Mouse (Mus musculus): ENCODE measurements around the gene Tle3. TPM values are rescaled to one million over a fixed set of nuclear protein-coding genes. Genes with fewer than 3 reads are reported as not detected.

The Tle3 gene
- polyA plus RNA-seq, 1 experiment from 2014 or later, result 6.4 TPM

DNA sequence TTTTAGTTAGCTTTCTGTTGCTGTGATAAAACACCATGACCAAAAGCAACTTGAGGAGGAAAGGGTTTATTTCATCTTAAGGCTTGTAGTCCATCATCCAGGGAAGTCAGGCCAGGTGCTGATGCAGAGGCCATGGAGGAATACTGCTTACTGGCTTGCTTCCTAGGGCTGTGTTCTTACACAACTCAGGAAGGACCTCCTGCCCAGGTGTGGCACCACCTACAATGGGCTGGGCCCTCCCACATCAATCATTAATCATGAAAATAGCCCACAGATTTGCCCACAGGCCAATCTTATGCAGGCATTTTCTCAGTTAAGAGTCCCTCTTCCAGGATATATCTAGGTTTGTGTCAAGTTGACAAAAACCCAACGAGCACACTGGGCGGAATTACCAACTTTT is 31.8 kb upstream of the Tle3 start:
- WGBS, result 94% methylated on average over 2 of the region's 2 CpGs
- no peak for ATAC-seq (ENCODE audit: insufficient number of reproducible peaks, insufficient read depth, low FRiP score, low read depth)
- Histone ChIP-seq H3K9me3 (ENCODE audit: control insufficient read depth, low read length) (no peaks in the 10 kb centered on the region), H3K4me3 (ENCODE audit: control insufficient read depth in 1 of 2, insufficient read depth in 1 of 2, low read depth in 1 of 2, low read length in 2 of 2) (no peak overlapping the region), H3K4me1 (ENCODE audit: control insufficient read depth in 2 of 2, insufficient read depth in 2 of 2, low read length in 2 of 2) (peaks cover 21 to 30% of the 10 kb centered on the region in 2 experiments), H3K9ac (ENCODE audit: low read length) (no peak overlapping the region), H3K27me3 (ENCODE audit: control insufficient read depth, insufficient read depth, low read length) (peaks cover 92% of the 10 kb centered on the region), H3K4me2 (ENCODE audit: low read length) (no peak overlapping the region), H3K36me3 (ENCODE audit: control insufficient read depth, insufficient read depth, low read length) (no peaks in the 10 kb centered on the region), H3K27ac (replicated peaks in 1 of 2; ENCODE audit: control insufficient read depth in 1 of 2, insufficient read depth in 1 of 2, low read depth in 2 of 2, low read length in 2 of 2) (no peak overlapping the region)

DNA sequence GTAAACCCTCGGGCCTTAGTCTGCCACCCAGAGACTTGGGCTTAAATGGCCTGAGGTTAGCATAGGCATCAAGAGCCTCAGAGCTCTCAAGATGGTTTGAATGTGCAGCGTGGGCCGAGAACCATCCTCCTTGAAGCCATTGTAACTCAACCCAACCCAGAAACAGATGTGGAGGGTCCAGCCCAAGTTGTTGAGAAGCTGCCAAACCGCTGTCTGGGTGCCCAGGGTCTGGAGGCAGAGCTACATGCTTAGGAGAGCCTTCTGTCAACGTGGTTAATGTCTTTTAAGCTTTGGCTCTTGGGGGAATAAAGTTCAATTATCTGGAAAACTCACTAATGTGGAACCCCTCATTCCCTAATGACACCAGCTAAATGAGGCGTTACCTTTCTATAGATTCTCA is 29.9 kb upstream of the Tle3 start:
- ATAC-seq (ENCODE audit: insufficient number of reproducible peaks, insufficient read depth, low FRiP score, low read depth), result no peak
- H3K4me3 ChIP-seq (ENCODE audit: control insufficient read depth in 1 of 2, insufficient read depth in 1 of 2, low read depth in 1 of 2, low read length in 2 of 2), result no peak overlapping the region
- H3K9ac ChIP-seq (ENCODE audit: low read length), result no peak overlapping the region
- H3K4me1 ChIP-seq (ENCODE audit: control insufficient read depth in 2 of 2, insufficient read depth in 2 of 2, low read length in 2 of 2), result peaks cover 12 to 18% of the 10 kb centered on the region in 2 experiments
- 82% methylated on average over 6 of the region's 6 CpGs for WGBS
- H3K27me3 ChIP-seq (ENCODE audit: control insufficient read depth, insufficient read depth, low read length), result peaks cover 96% of the 10 kb centered on the region
- H3K4me2 ChIP-seq (ENCODE audit: low read length), result no peak overlapping the region
- H3K9me3 ChIP-seq (ENCODE audit: control insufficient read depth, low read length), result no peaks in the 10 kb centered on the region
- no peaks in the 10 kb centered on the region for H3K36me3 ChIP-seq (ENCODE audit: control insufficient read depth, insufficient read depth, low read length)
- no peak overlapping the region for H3K27ac ChIP-seq (replicated peaks in 1 of 2; ENCODE audit: control insufficient read depth in 1 of 2, insufficient read depth in 1 of 2, low read depth in 2 of 2, low read length in 2 of 2)

GRCm38 (mm10) chr9:61344684-61345083 is 27.5 kb upstream of the Tle3 start:
- Histone ChIP-seq H3K9ac (ENCODE audit: low read length) (no peak overlapping the region), H3K4me3 (ENCODE audit: control insufficient read depth in 1 of 2, insufficient read depth in 1 of 2, low read depth in 1 of 2, low read length in 2 of 2) (no peak overlapping the region), H3K4me2 (ENCODE audit: low read length) (no peak overlapping the region), H3K27me3 (ENCODE audit: control insufficient read depth, insufficient read depth, low read length) (peaks cover 100% of the 10 kb centered on the region), H3K4me1 (ENCODE audit: control insufficient read depth in 2 of 2, insufficient read depth in 2 of 2, low read length in 2 of 2) (no peaks in the 10 kb centered on the region; a peak in 2 of 4 replicates), H3K27ac (replicated peaks in 1 of 2; ENCODE audit: control insufficient read depth in 1 of 2, insufficient read depth in 1 of 2, low read depth in 2 of 2, low read length in 2 of 2) (no peak overlapping the region), H3K36me3 (ENCODE audit: control insufficient read depth, insufficient read depth, low read length) (no peaks in the 10 kb centered on the region), H3K9me3 (ENCODE audit: control insufficient read depth, low read length) (no peaks in the 10 kb centered on the region)
- ATAC-seq (ENCODE audit: insufficient number of reproducible peaks, insufficient read depth, low FRiP score, low read depth), result no peak
- 57% methylated on average over 6 of the region's 6 CpGs for WGBS

DNA sequence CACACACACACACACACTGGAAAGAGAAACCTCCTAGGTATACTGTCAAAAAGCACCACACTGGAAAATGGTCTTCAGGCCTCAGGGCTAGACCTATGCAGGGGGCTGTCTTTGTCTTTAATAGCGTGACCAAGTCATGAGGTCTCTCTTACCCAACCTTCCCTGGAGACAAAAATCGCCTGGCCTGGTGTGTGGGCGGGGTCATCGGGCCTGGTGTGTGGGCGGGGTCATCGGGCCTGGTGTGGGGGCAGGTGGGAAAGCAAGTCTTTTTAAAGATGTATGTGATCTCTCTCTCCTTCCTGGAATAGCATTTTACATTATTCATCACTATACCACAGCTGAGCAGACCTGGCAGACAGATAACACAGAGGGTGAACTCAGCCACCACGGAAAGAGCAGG is 25.2 kb upstream of the Tle3 start:
- Histone ChIP-seq H3K4me2 (ENCODE audit: low read length) (no peak overlapping the region), H3K27ac (replicated peaks in 1 of 2; ENCODE audit: control insufficient read depth in 1 of 2, insufficient read depth in 1 of 2, low read depth in 2 of 2, low read length in 2 of 2) (no peak overlapping the region), H3K27me3 (ENCODE audit: control insufficient read depth, insufficient read depth, low read length) (peaks cover 100% of the 10 kb centered on the region), H3K9ac (ENCODE audit: low read length) (no peak overlapping the region), H3K36me3 (ENCODE audit: control insufficient read depth, insufficient read depth, low read length) (no peaks in the 10 kb centered on the region), H3K4me3 (ENCODE audit: control insufficient read depth in 1 of 2, insufficient read depth in 1 of 2, low read depth in 1 of 2, low read length in 2 of 2) (no peak overlapping the region), H3K4me1 (ENCODE audit: control insufficient read depth in 2 of 2, insufficient read depth in 2 of 2, low read length in 2 of 2) (peaks cover 0 to 7% of the 10 kb centered on the region in 2 experiments; a peak in 2 of 4 replicates), H3K9me3 (ENCODE audit: control insufficient read depth, low read length) (no peaks in the 10 kb centered on the region)
- 21% methylated on average over 7 of the region's 7 CpGs for WGBS
- no peak for ATAC-seq (ENCODE audit: insufficient number of reproducible peaks, insufficient read depth, low FRiP score, low read depth)

DNA sequence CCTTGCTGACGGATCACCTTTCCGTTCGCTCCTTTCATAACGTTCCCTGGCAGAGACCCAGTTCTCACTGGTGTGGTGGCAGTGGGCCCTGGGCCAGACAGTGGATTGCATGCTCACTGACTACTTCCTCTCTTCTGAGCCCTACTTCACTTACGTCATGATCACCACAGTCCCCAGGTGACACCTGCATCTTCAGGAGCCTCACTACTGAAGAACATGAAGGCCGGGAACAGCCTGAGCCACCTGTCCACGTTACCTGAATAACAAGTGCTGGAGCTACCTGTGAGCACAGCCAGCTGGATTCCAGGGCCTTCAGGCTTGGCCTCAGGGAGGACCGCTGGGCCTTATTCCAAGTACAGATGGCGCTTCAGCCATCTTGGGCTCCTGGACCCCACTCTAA is 24.1 kb upstream of the Tle3 start:
- no peaks in the 10 kb centered on the region for H3K9me3 ChIP-seq (ENCODE audit: control insufficient read depth, low read length)
- no peak for ATAC-seq (ENCODE audit: insufficient number of reproducible peaks, insufficient read depth, low FRiP score, low read depth)
- no peak overlapping the region for H3K4me2 ChIP-seq (ENCODE audit: low read length)
- H3K4me3 ChIP-seq (ENCODE audit: control insufficient read depth in 1 of 2, insufficient read depth in 1 of 2, low read depth in 1 of 2, low read length in 2 of 2), result no peak overlapping the region
- 80% methylated on average over 9 of the region's 9 CpGs for WGBS
- no peak overlapping the region for H3K9ac ChIP-seq (ENCODE audit: low read length)
- peaks cover 100% of the 10 kb centered on the region for H3K27me3 ChIP-seq (ENCODE audit: control insufficient read depth, insufficient read depth, low read length)
- no peaks in the 10 kb centered on the region for H3K36me3 ChIP-seq (ENCODE audit: control insufficient read depth, insufficient read depth, low read length)
- H3K4me1 ChIP-seq (ENCODE audit: control insufficient read depth in 2 of 2, insufficient read depth in 2 of 2, low read length in 2 of 2), result peaks cover 0 to 7% of the 10 kb centered on the region in 2 experiments; a peak in 2 of 4 replicates
- no peak overlapping the region for H3K27ac ChIP-seq (replicated peaks in 1 of 2; ENCODE audit: control insufficient read depth in 1 of 2, insufficient read depth in 1 of 2, low read depth in 2 of 2, low read length in 2 of 2)

DNA sequence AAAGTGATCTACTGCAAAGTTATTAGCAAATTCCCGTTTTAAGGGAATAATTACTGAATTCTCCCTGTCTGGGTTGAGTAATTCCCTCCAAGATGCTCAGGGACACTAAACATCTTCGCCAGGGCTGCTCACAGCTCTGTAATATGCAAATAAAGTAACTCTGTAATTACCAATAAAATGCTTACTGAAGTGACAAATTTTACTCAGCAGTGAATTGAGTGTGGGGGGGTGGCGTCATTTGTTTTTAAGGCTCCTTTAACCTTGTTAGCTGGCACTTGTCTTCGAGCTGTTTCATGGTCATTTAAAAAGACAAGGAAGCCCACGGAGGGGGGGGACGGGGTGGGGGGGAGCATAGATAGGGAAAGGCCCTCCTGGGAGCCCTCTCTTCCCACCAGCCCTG is 23.6 kb upstream of the Tle3 start:
- Histone ChIP-seq H3K9ac (ENCODE audit: low read length) (no peak overlapping the region), H3K27me3 (ENCODE audit: control insufficient read depth, insufficient read depth, low read length) (peaks cover 100% of the 10 kb centered on the region), H3K4me1 (ENCODE audit: control insufficient read depth in 2 of 2, insufficient read depth in 2 of 2, low read length in 2 of 2) (peaks cover 0 to 7% of the 10 kb centered on the region in 2 experiments; a peak in 2 of 4 replicates), H3K27ac (replicated peaks in 1 of 2; ENCODE audit: control insufficient read depth in 1 of 2, insufficient read depth in 1 of 2, low read depth in 2 of 2, low read length in 2 of 2) (no peak overlapping the region), H3K9me3 (ENCODE audit: control insufficient read depth, low read length) (no peaks in the 10 kb centered on the region), H3K4me3 (ENCODE audit: control insufficient read depth in 1 of 2, insufficient read depth in 1 of 2, low read depth in 1 of 2, low read length in 2 of 2) (no peak overlapping the region), H3K4me2 (ENCODE audit: low read length) (no peak overlapping the region), H3K36me3 (ENCODE audit: control insufficient read depth, insufficient read depth, low read length) (no peaks in the 10 kb centered on the region)
- 65% methylated on average over 6 of the region's 6 CpGs for WGBS
- no peak for ATAC-seq (ENCODE audit: insufficient number of reproducible peaks, insufficient read depth, low FRiP score, low read depth)

- Histone ChIP-seq H3K27me3 (ENCODE audit: control insufficient read depth, insufficient read depth, low read length) (peaks cover 100% of the 10 kb centered on the region), H3K4me2 (ENCODE audit: low read length) (no peak overlapping the region), H3K27ac (replicated peaks in 1 of 2; ENCODE audit: control insufficient read depth in 1 of 2, insufficient read depth in 1 of 2, low read depth in 2 of 2, low read length in 2 of 2) (no peak overlapping the region), H3K9me3 (ENCODE audit: control insufficient read depth, low read length) (no peaks in the 10 kb centered on the region), H3K4me1 (ENCODE audit: control insufficient read depth in 2 of 2, insufficient read depth in 2 of 2, low read length in 2 of 2) (peaks cover 0 to 7% of the 10 kb centered on the region in 2 experiments; a peak in 2 of 4 replicates), H3K9ac (ENCODE audit: low read length) (no peak overlapping the region), H3K36me3 (ENCODE audit: control insufficient read depth, insufficient read depth, low read length) (no peaks in the 10 kb centered on the region), H3K4me3 (ENCODE audit: control insufficient read depth in 1 of 2, insufficient read depth in 1 of 2, low read depth in 1 of 2, low read length in 2 of 2) (no peak overlapping the region)
- no peak for ATAC-seq (ENCODE audit: insufficient number of reproducible peaks, insufficient read depth, low FRiP score, low read depth)
- WGBS, result 70% methylated on average over 7 of the region's 7 CpGs
Observed at GRCm38 (mm10) chr9:61349697-61350096, 22.5 kb upstream of the Tle3 start.

DNA sequence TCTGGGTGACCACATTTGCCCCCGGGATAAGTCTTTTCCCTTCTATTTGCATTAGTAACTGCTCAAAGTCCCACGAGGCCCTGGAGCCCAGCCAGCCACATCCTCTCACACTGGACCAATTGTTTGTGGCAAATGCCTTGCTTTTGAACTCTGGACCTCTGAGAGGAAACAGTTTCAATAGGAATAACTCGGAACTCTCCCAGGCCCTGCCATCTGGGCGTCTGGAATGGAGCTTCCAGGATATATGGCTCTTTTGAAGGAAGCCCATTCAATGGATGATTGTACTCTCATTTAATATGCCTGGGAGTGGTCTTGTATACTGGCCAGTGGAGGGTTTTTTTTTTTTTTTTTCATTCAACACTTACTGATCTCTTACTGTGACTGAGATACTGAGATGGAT is 21.0 kb upstream of the Tle3 start:
- peaks cover 100% of the 10 kb centered on the region for H3K27me3 ChIP-seq (ENCODE audit: control insufficient read depth, insufficient read depth, low read length)
- peak; percentile 49; the same call in 1 of the 2 replicates for ATAC-seq (ENCODE audit: insufficient number of reproducible peaks, insufficient read depth, low FRiP score, low read depth)
- no peak overlapping the region for H3K27ac ChIP-seq (replicated peaks in 1 of 2; ENCODE audit: control insufficient read depth in 1 of 2, insufficient read depth in 1 of 2, low read depth in 2 of 2, low read length in 2 of 2)

More for the DNA sequence above, 21.0 kb upstream of the Tle3 start:
- H3K4me2 ChIP-seq (ENCODE audit: low read length), result no peak overlapping the region
- H3K9me3 ChIP-seq (ENCODE audit: control insufficient read depth, low read length), result 0 out of 2 replicates have a peak, but pooled peaks cover 1% of the 10 kb centered on the region
- peaks cover 0 to 7% of the 10 kb centered on the region in 2 experiments; a peak in 2 of 4 replicates for H3K4me1 ChIP-seq (ENCODE audit: control insufficient read depth in 2 of 2, insufficient read depth in 2 of 2, low read length in 2 of 2)
- H3K36me3 ChIP-seq (ENCODE audit: control insufficient read depth, insufficient read depth, low read length), result no peaks in the 10 kb centered on the region
- WGBS, result 41% methylated on average over 4 of the region's 4 CpGs
- H3K4me3 ChIP-seq (ENCODE audit: control insufficient read depth in 1 of 2, insufficient read depth in 1 of 2, low read depth in 1 of 2, low read length in 2 of 2), result no peak overlapping the region
- no peak overlapping the region for H3K9ac ChIP-seq (ENCODE audit: low read length)
